Mouse (Mus musculus): Measurements from ENCODE around the gene Wsb2. TPM values are rescaled to one million over a fixed set of nuclear protein-coding genes. Genes with fewer than 3 reads are reported as not detected.

Wsb2 gene
- total RNA-seq, 2 experiments from 2014 or later, result 387 to 415 TPM

- intact Hi-C loops (cut with DNase I), result no loop called here
- peak; percentile 66 to 77 for DNase-seq (ENCODE audit: low spot score in 2 of 2)
These were observed 8.8 kb upstream of the Wsb2 start for GRCm38 (mm10) chr5:117348279-117348678.

GRCm38 (mm10) chr5:117354121-117354520 lies 3.0 kb upstream of the Wsb2 start:
- intact Hi-C loops (cut with DNase I), result no loop called here
- no peak for DNase-seq (ENCODE audit: low spot score in 2 of 2)

- no peak for DNase-seq (ENCODE audit: low spot score in 2 of 2)
- intact Hi-C loops (cut with DNase I), result loop anchor here (5.0 kb wide), 3 partner anchors 38 to 238 kb away; partner anchors contain the start of genes Suds3 and Vsig10
These were observed 1.3 kb upstream of the Wsb2 start for GRCm38 (mm10) chr5:117355648-117356303.

- DNase-seq (ENCODE audit: low spot score in 2 of 2), result peak; percentile 34 to 46
- intact Hi-C loops (cut with DNase I), result loop anchor here (5.0 kb wide), 3 partner anchors 39 to 239 kb away; partner anchors contain the start of genes Suds3 and Vsig10
These were observed 557 bp upstream of the Wsb2 start for GRCm38 (mm10) chr5:117356365-117357128.

- intact Hi-C loops (cut with DNase I), result loop anchor here (5.0 kb wide), 3 partner anchors 40 to 240 kb away; partner anchors contain the start of genes Suds3 and Vsig10
- DNase-seq (ENCODE audit: low spot score in 2 of 2), result peak in 1 of 2 experiments; percentile 27
These were observed 559 bp downstream of the Wsb2 start for GRCm38 (mm10) chr5:117357478-117358247.

- peak in 1 of 2 experiments; percentile 55 for DNase-seq (ENCODE audit: low spot score in 2 of 2)
- intact Hi-C loops (cut with DNase I), result loop anchor here (5.0 kb wide), 3 partner anchors 41 to 241 kb away; partner anchors contain the start of genes Suds3 and Vsig10
These were observed 1.1 kb downstream of the Wsb2 start for GRCm38 (mm10) chr5:117358248-117358630.

- intact Hi-C loops (cut with DNase I), result loop anchor here (5.0 kb wide), 3 partner anchors 41 to 241 kb away; partner anchors contain the start of genes Suds3 and Vsig10
- DNase-seq (ENCODE audit: low spot score in 2 of 2), result peak; percentile 89 to 96
These were observed 1.6 kb downstream of the Wsb2 start for GRCm38 (mm10) chr5:117358725-117359124.

GRCm38 (mm10) chr5:117359497-117360227 lies 2.6 kb downstream of the Wsb2 start:
- no peak for DNase-seq (ENCODE audit: low spot score in 2 of 2)
- intact Hi-C loops (cut with DNase I), result loop anchor here (5.0 kb wide), 3 partner anchors 42 to 242 kb away; partner anchors contain the start of genes Suds3 and Vsig10

- no peak for DNase-seq (ENCODE audit: low spot score in 2 of 2)
- intact Hi-C loops (cut with DNase I), result no loop called here
These were observed 3.1 kb downstream of the Wsb2 start for GRCm38 (mm10) chr5:117360228-117360515.

GRCm38 (mm10) chr5:117360631-117361541 lies 3.8 kb downstream of the Wsb2 start:
- intact Hi-C loops (cut with DNase I), result no loop called here
- DNase-seq (ENCODE audit: low spot score in 2 of 2), result peak in 1 of 2 experiments; percentile 44

- intact Hi-C loops (cut with DNase I), result no loop called here
- DNase-seq (ENCODE audit: low spot score in 2 of 2), result peak in 1 of 2 experiments; percentile 63
These were observed 4.5 kb downstream of the Wsb2 start for GRCm38 (mm10) chr5:117361590-117361989.

- intact Hi-C loops (cut with DNase I), result no loop called here
- DNase-seq (ENCODE audit: low spot score in 2 of 2), result no peak
These were observed 6.1 kb downstream of the Wsb2 start for GRCm38 (mm10) chr5:117363066-117363782.

GRCm38 (mm10) chr5:117364821-117365220 lies 7.7 kb downstream of the Wsb2 start:
- intact Hi-C loops (cut with DNase I), result loop anchor here (5.0 kb wide), 1 partner anchor 78 kb away; the partner anchor contains the start of gene Pebp1
- DNase-seq (ENCODE audit: low spot score in 2 of 2), result no peak

GRCm38 (mm10) chr5:117365904-117366561 lies 8.9 kb downstream of the Wsb2 start:
- intact Hi-C loops (cut with DNase I), result loop anchor here (5.0 kb wide), 1 partner anchor 79 kb away; the partner anchor contains the start of gene Pebp1

GRCm38 (mm10) chr5:117367206-117367605 lies 10.1 kb downstream of the Wsb2 start:
- intact Hi-C loops (cut with DNase I), result loop anchor here (5.0 kb wide), 1 partner anchor 80 kb away; the partner anchor contains the start of gene Pebp1

More at GRCm38 (mm10) chr5:117365904-117366561, 8.9 kb downstream of the Wsb2 start:
- DNase-seq (ENCODE audit: low spot score in 2 of 2), result no peak

GRCm38 (mm10) chr5:117370592-117370991 lies 13.5 kb downstream of the Wsb2 start:
- intact Hi-C loops (cut with DNase I), result no loop called here
- no peak for DNase-seq (ENCODE audit: low spot score in 2 of 2)

More at GRCm38 (mm10) chr5:117367206-117367605, 10.1 kb downstream of the Wsb2 start:
- DNase-seq (ENCODE audit: low spot score in 2 of 2), result no peak

GRCm38 (mm10) chr5:117373418-117373817 lies 16.3 kb downstream of the Wsb2 start:
- intact Hi-C loops (cut with DNase I), result no loop called here
- DNase-seq (ENCODE audit: low spot score in 2 of 2), result no peak
